Mouse (Mus musculus) retina, postnatal 7 days (tissue): Measurements from ENCODE around the gene Hspb7.

Source experiments
- DNase-seq: peaks from one replicate; pipeline ENCODE4 v3.0.0-alpha.2; 2012; ENCODE audit warnings: low read depth, low spot score

The Hspb7 gene

GRCm38 (mm10) chr4:141419398-141420191, 984 bp upstream of the Hspb7 start:
- no peak for DNase-seq

GRCm38 (mm10) chr4:141420886-141421285, 307 bp downstream of the Hspb7 start:
- DNase-seq = no peak

- no peak for DNase-seq
Measured at GRCm38 (mm10) chr4:141421423-141421822, 844 bp downstream of the Hspb7 start.

GRCm38 (mm10) chr4:141422841-141423240, 2.3 kb downstream of the Hspb7 start:
- no peak for DNase-seq

GRCm38 (mm10) chr4:141423288-141423687, 2.7 kb downstream of the Hspb7 start:
- DNase-seq = no peak

GRCm38 (mm10) chr4:141423691-141424431, 3.3 kb downstream of the Hspb7 start:
- no peak for DNase-seq

GRCm38 (mm10) chr4:141425484-141426479, 5.2 kb downstream of the Hspb7 start:
- no peak for DNase-seq

- no peak for DNase-seq
Measured at GRCm38 (mm10) chr4:141426796-141427745, 6.5 kb downstream of the Hspb7 start.

GRCm38 (mm10) chr4:141427921-141428320, 7.3 kb downstream of the Hspb7 start:
- no peak for DNase-seq

GRCm38 (mm10) chr4:141429381-141429780, 8.8 kb downstream of the Hspb7 start:
- no peak for DNase-seq

- no peak for DNase-seq
Measured at GRCm38 (mm10) chr4:141429847-141430246, 9.3 kb downstream of the Hspb7 start.

- DNase-seq = peak; percentile 48
Measured at GRCm38 (mm10) chr4:141430997-141431396, 10.4 kb downstream of the Hspb7 start.

- DNase-seq = no peak
Measured at GRCm38 (mm10) chr4:141432666-141433065, 12.1 kb downstream of the Hspb7 start.

- DNase-seq = no peak
Measured at GRCm38 (mm10) chr4:141433191-141433590, 12.6 kb downstream of the Hspb7 start.

GRCm38 (mm10) chr4:141435974-141436373, 15.4 kb downstream of the Hspb7 start, which contains the start of gene Srarp:
Gene Srarp (minus strand): TSS chr4:141436105.
- no peak for DNase-seq

- DNase-seq = no peak
Measured at GRCm38 (mm10) chr4:141439083-141439803, 18.7 kb downstream of the Hspb7 start.

- no peak for DNase-seq
Measured at GRCm38 (mm10) chr4:141440877-141441276, 20.3 kb downstream of the Hspb7 start.

- DNase-seq = no peak
Measured at GRCm38 (mm10) chr4:141443641-141444429, 23.3 kb downstream of the Hspb7 start.
